Comparison of ENCODE assay signal across 8 mouse cellular contexts in genomic region chr4:107435238-107435946, GRCm38 (mm10). TPM values are rescaled to one million over a fixed set of nuclear protein-coding genes. Genes with fewer than 3 reads are reported as not detected.
DNase-seq lines count a peak whose midpoint lies in the region; ATAC-seq and TF ChIP-seq lines count a peak whose summit lies in the region.

No protein-coding gene starts in this region.

- no peak overlapping the region for H3K4me3 ChIP-seq in lung, adult 2 months (replicated peaks; ENCODE audit: extremely low read depth, low read depth, low read length)
- H3K4me3 ChIP-seq in forebrain, embryonic 14.5 days (ENCODE audit: low read depth, low read length): peak overlapping the region; percentile 58
- H3K4me3 ChIP-seq in limb, embryonic 13.5 days: peak overlapping the region; percentile 66
- peak overlapping the region; percentile 51 for H3K4me3 ChIP-seq in stomach, embryonic 14.5 days (ENCODE audit: low read depth, low read length)

- DNase-seq in lung, adult 2 months: peak; percentile 9
- no peak for DNase-seq in lung, postnatal 10 days
- no peak for DNase-seq in forebrain, embryonic 14.5 days (ENCODE audit: low spot score)
- no peak for DNase-seq in layer of hippocampus, adult 18-20 months (ENCODE audit: low spot score in 2 of 2)
- DNase-seq in cerebellum, adult 11 months: no peak
- DNase-seq in right cerebral cortex, postnatal 10 days (ENCODE audit: low spot score in 2 of 2): no peak

- no peak for TF ChIP-seq CTCF in lung, adult 2 months (IDR thresholded peaks at IDR 0.05; ENCODE audit: insufficient read depth, low read length)

- ATAC-seq in forebrain, embryonic 14.5 days: 0 out of 2 replicates have a peak, but pooled peaks have one; percentile 6
- ATAC-seq in limb, embryonic 13.5 days (ENCODE audit: low FRiP score, low read depth): no peak; the same call in 1 of the 2 replicates
- no peak for ATAC-seq in stomach, embryonic 14.5 days (ENCODE audit: insufficient number of reproducible peaks, insufficient read depth, low FRiP score, low read depth)

- TF ChIP-seq POLR2A in lung, adult 2 months (IDR thresholded peaks at IDR 0.05; ENCODE audit: borderline replicate concordance, extremely low read depth, low read depth, low read length): no peak

- peak overlapping the region; percentile 92 for H3K4me2 ChIP-seq in forebrain, embryonic 14.5 days (ENCODE audit: low read length)
- H3K4me2 ChIP-seq in limb, embryonic 13.5 days (replicated peaks): peak overlapping the region; percentile 94
- H3K4me2 ChIP-seq in stomach, embryonic 14.5 days (replicated peaks; ENCODE audit: low read depth, low read length): peak overlapping the region; percentile 97

- no peaks in the 10 kb centered on the region for H3K36me3 ChIP-seq in forebrain, embryonic 14.5 days (ENCODE audit: control insufficient read depth, insufficient read depth, low read length)
- no peaks in the 10 kb centered on the region for H3K36me3 ChIP-seq in limb, embryonic 13.5 days
- no peaks in the 10 kb centered on the region for H3K36me3 ChIP-seq in stomach, embryonic 14.5 days (ENCODE audit: control insufficient read depth, insufficient read depth, low read length)

- peak overlapping the region; percentile 67 for H3K9ac ChIP-seq in forebrain, embryonic 14.5 days (ENCODE audit: low read length)
- H3K9ac ChIP-seq in limb, embryonic 13.5 days: peak overlapping the region; percentile 74
- no peak overlapping the region for H3K9ac ChIP-seq in stomach, embryonic 14.5 days (replicated peaks; ENCODE audit: low read depth, low read length)

- peaks cover 44% of the 10 kb centered on the region for H3K27me3 ChIP-seq in forebrain, embryonic 14.5 days (replicated peaks; ENCODE audit: control insufficient read depth, insufficient read depth, low read length)
- peaks cover 74% of the 10 kb centered on the region for H3K27me3 ChIP-seq in limb, embryonic 13.5 days
- peaks cover 37% of the 10 kb centered on the region for H3K27me3 ChIP-seq in stomach, embryonic 14.5 days (ENCODE audit: control insufficient read depth, insufficient read depth, low read length)

- H3K9me3 ChIP-seq in forebrain, embryonic 14.5 days (replicated peaks; ENCODE audit: control insufficient read depth, low read length): no peaks in the 10 kb centered on the region
- no peaks in the 10 kb centered on the region for H3K9me3 ChIP-seq in limb, embryonic 13.5 days
- no peaks in the 10 kb centered on the region for H3K9me3 ChIP-seq in stomach, embryonic 14.5 days (ENCODE audit: control insufficient read depth, low read depth, low read length)

- H3K4me1 ChIP-seq in lung, adult 2 months (ENCODE audit: control insufficient read depth, insufficient read depth, low read length): 0 out of 2 replicates have a peak, but pooled peaks cover 3% of the 10 kb centered on the region
- peaks cover 8% of the 10 kb centered on the region for H3K4me1 ChIP-seq in forebrain, embryonic 14.5 days (ENCODE audit: control insufficient read depth, insufficient read depth, low read length)
- H3K4me1 ChIP-seq in limb, embryonic 13.5 days: peaks cover 50% of the 10 kb centered on the region
- 0 out of 2 replicates have a peak, but pooled peaks cover 3% of the 10 kb centered on the region for H3K4me1 ChIP-seq in stomach, embryonic 14.5 days (ENCODE audit: control insufficient read depth, insufficient read depth, low read length)

- 8% methylated on average over 47 of the region's 47 CpGs for WGBS in lung, adult 2 months
- WGBS in forebrain, embryonic 14.5 days: 2% methylated on average over 47 of the region's 47 CpGs
- 3% methylated on average over 47 of the region's 47 CpGs for WGBS in limb, embryonic 13.5 days
- 2% methylated on average over 47 of the region's 47 CpGs for WGBS in stomach, embryonic 14.5 days

- H3K27ac ChIP-seq in forebrain, embryonic 14.5 days (ENCODE audit: low read depth, low read length): no peak overlapping the region
- no peak overlapping the region for H3K27ac ChIP-seq in limb, embryonic 13.5 days
- H3K27ac ChIP-seq in stomach, embryonic 14.5 days (ENCODE audit: low read length): no peak overlapping the region

RNA-seq across cellular contexts. Expression of gene Glis1, which starts 1.0 kb away (rescaled TPM):
- polyA plus RNA-seq in lung, adult 2 months (2012; rRNA removed): 0.33 and 0.78 TPM in 2 replicates
- polyA plus RNA-seq in forebrain, embryonic 14.5 days (2014; fragmentation: Nextera tagmentation; extraction: Ambion mirVana): 0.27 and 0.40 TPM in 2 replicates
- 10.9 and 12.5 TPM in 2 replicates for polyA plus RNA-seq in limb, embryonic 13.5 days (2015; fragmentation: Nextera tagmentation; extraction: Ambion mirVana)
- polyA plus RNA-seq in stomach, embryonic 14.5 days (2014; fragmentation: Nextera tagmentation; extraction: Ambion mirVana): 0.20 and 0.69 TPM in 2 replicates
- 1 to 10 TPM; 2.1 to 2.4 TPM for total RNA-seq in layer of hippocampus, adult 18-20 months (2021)
